Mouse (Mus musculus) ovary, postnatal 10 days (tissue): Measurements from ENCODE around the gene Mettl24.

Experiments
- DNase-seq: peaks from one replicate; pipeline ENCODE4 v3.0.0; 2022; ENCODE audit warnings: low spot score

The Mettl24 gene

DNA sequence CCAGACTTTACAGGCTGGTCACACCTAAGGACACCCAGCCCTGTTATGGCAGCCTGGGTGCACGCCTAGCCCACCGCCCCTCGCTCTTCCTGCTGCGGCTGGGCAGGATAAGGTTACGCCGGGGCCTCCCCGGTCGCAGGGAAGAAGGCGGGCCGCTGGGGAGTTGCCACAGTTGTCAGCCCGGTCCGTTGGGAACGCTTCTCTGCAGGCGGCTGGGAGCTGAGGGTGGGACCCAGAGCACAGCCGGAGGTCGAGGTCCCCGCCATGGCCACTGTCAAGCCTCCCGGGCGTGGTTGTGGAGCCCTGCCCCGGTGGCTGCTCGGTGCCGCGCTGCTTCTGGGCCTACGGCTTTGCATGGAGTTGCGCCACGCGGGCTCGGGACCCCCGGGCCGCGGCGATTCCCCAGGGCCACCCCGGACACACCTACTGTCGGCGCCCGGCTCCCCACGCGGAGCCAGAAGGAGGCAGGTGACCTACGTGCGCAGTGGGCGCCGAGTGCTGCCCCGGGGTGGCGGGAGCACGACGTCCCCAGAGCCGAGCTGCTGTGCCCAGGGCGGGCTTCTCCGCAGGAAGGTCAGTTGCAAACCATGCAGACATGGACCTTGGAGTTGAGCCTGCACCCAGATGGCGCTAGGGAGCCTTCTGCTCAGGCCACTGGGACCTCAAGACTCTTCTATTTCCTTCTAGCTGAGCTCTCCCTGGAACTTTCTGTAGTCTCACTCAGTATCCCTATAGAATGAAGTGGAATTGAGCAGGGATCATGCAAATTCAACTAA lies at the start of gene Mettl24:
TSS of gene Mettl24 (plus strand) at position 191 of the 776 bp plus-strand sequence.
- DNase-seq: peak; percentile 56

DNA sequence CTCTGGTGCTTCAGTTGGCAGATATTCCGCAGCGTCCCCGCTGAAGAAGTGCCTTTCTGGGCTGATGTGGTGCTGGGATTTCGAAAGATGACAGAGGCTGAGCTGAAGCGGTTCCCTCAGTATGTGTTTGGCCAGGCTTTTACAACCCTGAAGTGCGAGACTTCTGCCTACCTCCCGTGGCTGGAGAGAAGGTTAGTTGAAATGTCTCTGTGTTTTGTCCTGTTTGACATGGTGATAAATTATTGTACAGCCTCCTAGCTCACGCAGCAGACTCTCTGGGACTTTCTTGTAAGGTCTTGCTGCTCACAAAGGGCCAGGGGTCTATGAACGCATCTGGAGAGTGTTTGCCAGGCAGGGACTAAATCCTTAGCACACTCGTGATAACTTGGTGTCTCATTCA lies 45.8 kb upstream of the Mettl24 start:
- no peak for DNase-seq

GRCm38 (mm10) chr10:40638276-40638675 lies 44.8 kb upstream of the Mettl24 start:
- no peak for DNase-seq

DNA sequence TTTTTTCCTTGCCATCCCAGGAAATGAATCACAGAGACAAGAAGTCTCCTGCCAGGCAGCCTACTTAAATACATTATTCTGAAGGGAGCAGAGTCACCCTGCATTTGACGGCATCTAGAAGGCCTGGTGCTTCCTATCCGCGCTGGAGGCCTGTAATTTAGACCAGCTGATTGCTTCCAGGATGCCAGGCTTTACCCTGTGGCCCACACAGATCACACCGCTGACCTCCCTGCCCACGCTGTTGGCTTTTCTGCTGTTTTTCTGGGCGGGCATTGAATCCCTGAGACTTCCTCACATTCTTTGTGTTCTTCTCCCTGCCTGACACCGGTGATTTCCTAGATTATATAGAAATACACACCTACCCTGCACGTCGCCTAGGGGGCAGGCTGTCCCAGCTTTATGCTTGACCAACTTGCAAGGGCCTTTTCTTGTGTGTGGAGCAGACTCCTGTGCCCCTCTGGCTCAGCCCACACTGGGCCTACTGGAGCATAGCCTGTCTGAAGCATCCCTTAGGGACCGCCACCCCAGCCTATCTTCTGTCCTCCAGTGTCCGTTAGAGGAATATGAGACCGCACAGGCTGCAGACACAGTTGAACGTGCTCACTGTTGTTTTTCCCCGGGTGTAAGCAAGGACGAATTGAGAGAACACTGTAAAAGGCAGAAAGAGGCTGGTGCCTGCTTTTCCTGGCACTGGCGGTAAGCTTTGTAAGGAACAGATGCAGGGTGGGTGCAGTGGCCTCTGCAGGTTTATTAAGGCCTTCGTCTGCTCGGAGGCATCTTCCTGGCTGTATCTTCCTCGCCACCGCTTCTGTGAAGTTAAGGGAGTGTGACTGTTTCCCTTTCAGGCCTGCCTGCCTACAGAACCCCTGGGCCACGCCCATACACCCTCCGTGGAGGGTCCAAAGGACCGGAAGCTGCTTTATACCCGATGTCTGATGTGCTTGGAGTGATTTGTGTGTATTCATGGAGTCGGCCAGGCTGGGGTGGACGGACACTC lies 44.0 kb upstream of the Mettl24 start:
- DNase-seq: no peak

DNA sequence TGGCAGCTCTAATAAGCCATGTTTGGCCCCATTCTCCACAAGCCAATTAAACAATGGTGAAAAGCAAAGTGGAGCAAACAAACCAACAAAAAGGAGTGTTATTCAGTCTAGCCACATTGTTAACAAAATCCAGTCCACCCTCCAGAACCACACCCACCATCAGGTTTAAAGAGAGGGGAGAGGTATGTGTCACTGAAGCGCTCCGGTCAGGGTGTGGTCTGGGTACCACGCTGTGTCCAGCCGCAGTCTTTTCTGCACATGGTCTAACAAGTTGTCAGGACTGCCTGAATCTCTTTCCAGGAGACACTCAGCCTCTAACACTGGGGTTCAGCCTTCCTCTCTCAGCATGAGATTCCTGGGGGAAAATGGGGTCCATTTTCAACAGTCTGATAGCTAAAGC lies 42.7 kb upstream of the Mettl24 start:
- DNase-seq: no peak

- no peak for DNase-seq
Observed at GRCm38 (mm10) chr10:40641901-40642300, 41.2 kb upstream of the Mettl24 start.

DNA sequence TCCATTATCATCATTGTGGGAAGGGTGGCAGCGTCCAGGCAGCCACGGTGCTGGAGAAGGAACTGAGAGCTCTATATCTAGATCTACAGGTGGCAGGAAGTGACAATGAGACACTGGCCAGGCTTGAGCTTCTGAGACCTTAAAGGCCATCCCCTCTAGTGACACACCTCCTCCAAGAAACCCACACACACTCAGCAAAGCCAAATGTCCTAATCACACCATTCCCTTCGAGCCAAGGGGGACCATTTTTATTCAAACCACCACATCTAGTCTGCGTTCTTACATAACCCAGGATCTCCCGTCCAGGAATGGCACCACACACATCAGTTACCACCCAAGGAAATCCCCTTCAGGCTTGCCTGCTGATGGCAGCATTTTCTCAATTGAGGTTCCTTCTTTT lies 40.0 kb upstream of the Mettl24 start:
- no peak for DNase-seq

DNA sequence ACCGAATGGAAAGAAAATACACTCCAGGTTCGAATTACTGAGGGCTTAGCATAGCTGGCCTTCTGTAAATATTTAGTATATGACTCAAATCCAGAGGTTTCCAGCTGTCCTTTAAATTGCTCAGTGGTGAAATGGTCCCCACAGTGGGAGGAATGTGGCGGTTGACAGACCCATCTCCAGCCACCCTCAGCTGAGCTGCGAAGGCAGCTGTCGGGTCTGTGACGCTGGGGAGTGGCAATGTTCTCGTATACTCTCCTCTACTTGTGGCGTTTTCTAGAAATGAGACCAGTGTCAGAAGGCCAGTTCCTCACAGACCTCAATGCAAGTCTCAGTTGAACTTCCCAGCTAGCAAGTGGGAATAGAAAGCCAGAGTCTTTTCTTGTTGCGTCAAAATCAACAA lies 38.6 kb upstream of the Mettl24 start:
- no peak for DNase-seq

DNA sequence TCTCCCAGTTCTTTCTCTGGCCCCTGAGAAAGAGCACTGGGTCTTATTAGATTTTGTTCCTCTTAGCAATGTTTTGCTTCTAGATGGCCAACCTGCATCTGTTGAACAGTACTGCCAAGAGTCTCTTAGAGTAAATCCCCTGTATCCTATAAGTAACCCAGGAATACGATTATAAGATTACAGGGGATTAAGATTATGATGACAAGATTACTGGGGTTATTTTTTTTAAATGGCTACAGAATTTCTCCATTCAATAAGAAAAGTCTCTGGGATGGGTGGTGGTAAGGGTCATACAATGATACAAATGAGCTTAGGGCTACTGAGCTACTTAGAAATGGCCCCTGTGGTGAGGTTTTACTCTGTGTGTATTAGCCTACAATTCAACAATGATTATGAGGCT lies 37.7 kb upstream of the Mettl24 start:
- DNase-seq: no peak

GRCm38 (mm10) chr10:40648776-40649175 lies 34.3 kb upstream of the Mettl24 start:
- DNase-seq: no peak

GRCm38 (mm10) chr10:40649634-40650033 lies 33.4 kb upstream of the Mettl24 start:
- DNase-seq: no peak

GRCm38 (mm10) chr10:40651676-40652075 lies 31.4 kb upstream of the Mettl24 start:
- DNase-seq: no peak

- DNase-seq: no peak
Observed at GRCm38 (mm10) chr10:40665270-40665669, 17.8 kb upstream of the Mettl24 start.

GRCm38 (mm10) chr10:40666943-40667342 lies 16.1 kb upstream of the Mettl24 start:
- no peak for DNase-seq

GRCm38 (mm10) chr10:40668640-40669039 lies 14.4 kb upstream of the Mettl24 start:
- no peak for DNase-seq

DNA sequence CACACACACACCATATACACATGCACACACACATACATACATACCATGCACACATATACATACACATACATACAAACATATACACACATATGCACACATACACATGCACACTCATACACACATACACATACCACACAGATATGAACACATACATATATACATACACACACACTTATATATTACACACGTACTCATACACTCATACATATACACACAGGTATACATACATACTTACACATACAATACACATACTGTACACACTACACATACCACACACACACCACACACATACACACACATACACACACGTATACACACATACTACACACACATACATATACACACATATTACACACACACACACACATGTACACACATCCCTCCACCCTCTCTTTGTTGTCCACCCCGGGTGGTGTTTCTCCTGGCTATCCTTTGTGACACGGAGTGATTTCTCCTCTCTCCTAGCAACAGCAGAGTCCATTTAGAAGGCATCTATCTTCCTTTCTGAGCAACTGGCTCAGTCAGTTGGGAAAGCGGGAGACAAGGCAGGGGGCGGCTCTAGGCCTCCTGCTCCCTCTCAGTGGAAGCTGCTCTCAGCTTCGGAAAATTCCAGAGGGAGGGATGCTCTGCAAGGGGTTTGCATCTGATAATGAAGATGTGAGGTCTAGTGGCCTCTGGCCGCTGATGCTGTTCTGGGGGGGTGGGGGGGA lies 10.3 kb upstream of the Mettl24 start:
- no peak for DNase-seq

- no peak for DNase-seq
Observed at GRCm38 (mm10) chr10:40673297-40673665, 9.8 kb upstream of the Mettl24 start.

DNA sequence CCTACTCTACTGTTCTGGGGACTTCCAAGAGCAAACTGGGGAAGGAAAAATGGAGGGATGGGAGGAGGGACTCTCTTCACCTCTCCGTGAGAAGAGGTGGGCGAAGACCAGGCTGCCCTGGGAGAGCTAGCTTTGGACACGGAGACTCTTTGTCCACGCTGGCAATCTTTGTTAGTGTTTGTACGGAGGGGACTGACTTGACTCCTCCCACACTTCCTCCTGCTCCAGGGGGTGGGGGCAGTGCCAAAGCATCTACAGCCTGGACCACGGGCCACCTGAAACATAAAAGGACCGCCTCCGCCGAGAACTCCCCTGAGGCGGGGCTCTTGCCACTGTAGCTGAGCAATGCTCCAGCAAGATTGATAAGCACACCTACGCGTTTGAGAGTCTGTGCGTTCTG lies 8.9 kb upstream of the Mettl24 start:
- no peak for DNase-seq

DNA sequence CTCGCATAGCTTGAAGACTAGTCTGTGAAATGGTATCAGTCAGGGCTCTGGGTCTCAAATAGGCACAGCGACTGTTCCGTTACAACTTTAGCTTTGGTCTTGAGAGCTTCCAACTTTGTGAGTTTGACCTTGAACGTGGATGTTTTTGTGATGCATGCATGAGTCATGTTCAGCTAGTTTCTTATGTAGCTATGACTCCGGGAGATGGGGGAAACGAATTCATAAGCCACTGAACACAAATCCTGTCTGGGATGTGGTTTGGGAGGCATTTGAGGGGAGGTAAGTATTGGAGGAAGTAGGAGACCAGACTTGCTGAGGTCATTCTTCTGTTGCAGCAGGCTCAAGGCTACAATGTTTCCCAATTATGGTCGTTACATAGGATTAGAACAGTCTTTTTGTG lies 7.2 kb upstream of the Mettl24 start:
- DNase-seq: no peak

- no peak for DNase-seq
Observed at GRCm38 (mm10) chr10:40678477-40678876, 4.6 kb upstream of the Mettl24 start.

DNA sequence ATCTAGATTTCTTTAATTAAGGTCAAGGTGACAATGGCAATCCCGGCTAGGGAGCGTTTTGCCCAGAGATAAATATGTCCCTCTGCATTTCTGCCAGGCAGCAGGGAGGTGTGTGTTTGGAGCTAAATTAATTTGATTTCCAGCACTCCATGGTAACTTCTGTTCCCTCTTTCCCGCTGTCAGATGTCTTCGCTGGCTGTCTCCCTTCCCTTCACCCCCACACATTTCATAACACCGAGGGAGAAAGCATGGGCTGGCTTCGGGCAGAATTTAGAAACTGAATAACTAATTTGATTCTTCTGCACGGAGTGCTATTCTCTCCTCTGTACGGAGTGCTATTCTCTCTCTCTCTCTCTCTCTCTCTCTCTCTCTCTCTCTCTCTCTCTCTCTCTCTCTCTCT lies 612 bp upstream of the Mettl24 start:
- no peak for DNase-seq

DNA sequence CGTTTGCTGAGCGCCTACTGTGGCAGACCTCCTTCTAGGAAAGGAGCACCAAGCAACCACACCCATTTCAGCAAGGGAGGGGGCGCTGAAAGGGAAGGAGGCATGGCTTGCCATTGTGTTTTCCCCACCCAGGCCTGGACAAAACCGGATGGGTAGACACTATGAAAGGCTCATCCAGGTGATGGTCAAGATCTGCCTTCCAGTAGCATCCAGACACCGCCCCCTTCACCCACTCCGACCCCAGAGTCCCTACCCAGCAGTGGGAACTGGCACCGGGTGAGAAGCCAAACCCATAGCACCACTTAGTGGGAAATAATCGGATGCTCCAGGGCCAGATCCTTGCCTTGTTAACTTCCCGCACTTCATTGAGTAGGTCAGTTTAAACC lies 779 bp downstream of the Mettl24 start:
- DNase-seq: no peak

- no peak for DNase-seq
Observed at GRCm38 (mm10) chr10:40684326-40684725, 1.2 kb downstream of the Mettl24 start.
